Mouse (Mus musculus) hindbrain, postnatal 0 days (tissue): ENCODE data around the gene Cdh4. TPM values are rescaled to one million over a fixed set of nuclear protein-coding genes. Genes with fewer than 3 reads are reported as not detected.

ENCODE experiments used
- ATAC-seq: fragments of 200-750 bp; cut with Nextera tagmentation; 2 replicates; pipeline ENCODE4 v1.8.0; 2017; ENCODE audit warnings: mild to moderate bottlenecking, moderate TSS enrichment, moderate library complexity
- DNase-seq: peaks from one replicate; pipeline ENCODE4 v3.0.0-alpha.2; 2015; ENCODE audit warnings: low spot score
- H3K27ac ChIP-seq: fragments of 300-500 bp; sonication (generic); 2 replicates; pipeline ENCODE4 v1.5.1; 2014; ENCODE audit warnings: mild to moderate bottlenecking
- H3K27me3 ChIP-seq: fragments of 300-500 bp; sonication (generic); 2 replicates; pipeline ENCODE4 v1.6.1; 2014; ENCODE audit warnings: low read length, mixed read lengths; ENCODE audit not compliant: insufficient read depth
- H3K36me3 ChIP-seq: fragments of 300-500 bp; sonication (generic); 2 replicates; pipeline ENCODE4 v1.6.1; 2014; ENCODE audit warnings: low read length, mixed read lengths; ENCODE audit not compliant: insufficient read depth
- H3K4me1 ChIP-seq: fragments of 300-500 bp; sonication (generic); 2 replicates; pipeline ENCODE4 v1.6.1; 2014; ENCODE audit warnings: antibody characterized with exemption, low read length, mixed read lengths; ENCODE audit not compliant: insufficient read depth
- H3K4me2 ChIP-seq: fragments of 300-500 bp; sonication (generic); 2 replicates; pipeline ENCODE4 v1.6.1; 2014; ENCODE audit warnings: low read depth, mild to moderate bottlenecking, low read length, moderate library complexity, mixed read lengths
- H3K4me3 ChIP-seq: fragments of 300-500 bp; sonication (generic); 2 replicates; pipeline ENCODE4 v1.5.1; 2014; ENCODE audit warnings: low read length
- H3K9ac ChIP-seq: fragments of 300-500 bp; sonication (generic); replicated peaks from 2 replicates; pipeline ENCODE4 v1.6.1; 2014; ENCODE audit warnings: mild to moderate bottlenecking, low read length, moderate library complexity, mixed read lengths
- H3K9me3 ChIP-seq: fragments of 300-500 bp; sonication (generic); 2 replicates; pipeline ENCODE4 v1.6.1; 2016; ENCODE audit warnings: low read length, mixed read lengths
- CTCF ChIP-seq: IDR thresholded peaks from 2 replicates; pipeline ENCODE4 v1.5.1; 2016; ENCODE audit warnings: antibody characterized with exemption, control low read depth, low read depth
- WGBS: fragments of 180-500 bp; shearing (Covaris S2); extraction: QIAGEN DNeasy Blood & Tissue Kit; methylation state at CpG from one replicate; pipeline ENCODE4 v1.1.7; 2014; 5-methylcytosine and 5-hydroxymethylcytosine counted together
- polyA plus RNA-seq: library from polyadenylated mRNA; unstranded; fragments of >200 nt; fragmentation: Nextera tagmentation; extraction: Ambion mirVana; gene quantifications from 2 replicates; pipeline ENCODE4 v1.2.1, GENCODE M21; 2015
- total RNA-seq: library from RNA; depleted of rRNA; stranded (reverse); fragments of >200 nt; gene quantifications from 2 replicates; pipeline ENCODE4 v1.2.3, GENCODE M21; 2014

Cdh4 gene
- total and polyA plus RNA-seq, 2 experiments from 2014 or later, result 42.1 to 66.8 TPM

- H3K4me1 ChIP-seq, result peaks cover 11% of the 10 kb centered on the region; the same call in 1 of the 2 replicates
- no peak overlapping the region for H3K4me3 ChIP-seq
- no peak for DNase-seq
- TF ChIP-seq CTCF, result no peak
- H3K4me2 ChIP-seq, result no peak overlapping the region
- no peak overlapping the region for H3K27ac ChIP-seq
- 0 out of 2 replicates have a peak, but pooled peaks cover 3% of the 10 kb centered on the region for H3K27me3 ChIP-seq
- H3K36me3 ChIP-seq, result no peaks in the 10 kb centered on the region
- WGBS, result 85% methylated on average over 6 of the region's 6 CpGs
- no peaks in the 10 kb centered on the region for H3K9me3 ChIP-seq
- H3K9ac ChIP-seq, result no peak overlapping the region
- no peak for ATAC-seq
Observed at GRCm38 (mm10) chr2:179520941-179521340, 78.7 kb downstream of the Cdh4 start.

DNA sequence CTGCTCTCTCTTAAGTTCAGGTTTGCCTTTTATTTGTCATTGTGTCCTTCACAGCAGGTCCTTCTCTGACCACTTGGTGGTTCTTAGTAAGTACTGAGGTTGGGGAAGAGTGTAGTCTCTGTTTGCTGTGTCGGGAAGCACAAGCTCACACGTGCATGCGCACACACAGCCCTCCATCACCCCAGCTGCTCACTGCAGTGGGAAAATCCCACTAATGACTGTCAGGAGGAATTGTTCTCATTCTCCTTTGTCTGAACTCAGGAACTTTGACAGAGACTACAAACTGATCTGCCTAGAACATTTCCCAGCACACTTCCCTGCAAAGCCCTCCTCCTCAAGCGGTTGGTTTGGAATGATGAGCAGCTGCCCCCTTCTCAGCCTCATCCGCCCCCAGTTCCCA lies 79.2 kb downstream of the Cdh4 start:
- no peak for TF ChIP-seq CTCF
- peaks cover 11% of the 10 kb centered on the region; the same call in 1 of the 2 replicates for H3K4me1 ChIP-seq
- H3K27me3 ChIP-seq, result 0 out of 2 replicates have a peak, but pooled peaks cover 3% of the 10 kb centered on the region
- no peaks in the 10 kb centered on the region for H3K36me3 ChIP-seq
- WGBS, result 44% methylated on average over 5 of the region's 5 CpGs
- no peak overlapping the region for H3K27ac ChIP-seq
- no peaks in the 10 kb centered on the region for H3K9me3 ChIP-seq
- H3K4me3 ChIP-seq, result no peak overlapping the region
- H3K4me2 ChIP-seq, result no peak overlapping the region
- DNase-seq (no peak), ATAC-seq (no peak)
- no peak overlapping the region for H3K9ac ChIP-seq

- no peak overlapping the region for H3K9ac ChIP-seq
- no peak overlapping the region for H3K27ac ChIP-seq
- no peak for TF ChIP-seq CTCF
- WGBS, result 17% methylated on average over 8 of the region's 8 CpGs
- no peak overlapping the region for H3K4me3 ChIP-seq
- no peaks in the 10 kb centered on the region for H3K36me3 ChIP-seq
- H3K9me3 ChIP-seq, result no peaks in the 10 kb centered on the region
- DNase-seq (no peak), ATAC-seq (no peak)
- peaks cover 11% of the 10 kb centered on the region; the same call in 1 of the 2 replicates for H3K4me1 ChIP-seq
- 0 out of 2 replicates have a peak, but pooled peaks cover 3% of the 10 kb centered on the region for H3K27me3 ChIP-seq
- H3K4me2 ChIP-seq, result no peak overlapping the region
Observed at GRCm38 (mm10) chr2:179522141-179522540, 79.9 kb downstream of the Cdh4 start.

DNA sequence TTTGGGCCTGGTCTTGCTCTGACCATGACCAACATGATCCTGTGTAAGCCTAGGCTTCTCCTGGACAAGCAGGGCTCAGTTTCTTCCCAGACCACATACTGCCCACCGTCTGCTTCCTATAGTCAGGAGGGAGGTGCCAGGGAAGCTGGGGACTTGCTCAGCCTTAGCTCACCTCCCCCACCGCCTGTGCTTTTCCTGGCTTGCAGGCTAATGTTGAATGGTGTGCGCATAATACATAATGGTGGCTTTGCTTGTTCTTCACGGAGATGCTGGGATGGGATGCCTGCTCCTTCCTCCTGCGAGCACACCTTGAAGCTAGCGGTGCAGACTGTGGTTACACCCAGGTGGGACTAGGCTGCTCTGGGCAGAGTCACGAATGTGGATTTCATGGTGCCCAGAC lies 84.7 kb downstream of the Cdh4 start:
- WGBS, result 65% methylated on average over 7 of the region's 7 CpGs

GRCm38 (mm10) chr2:179530436-179531040 lies 88.3 kb downstream of the Cdh4 start:
- Histone ChIP-seq H3K9me3 (no peaks in the 10 kb centered on the region), H3K27ac (0 out of 2 replicates have a peak overlapping the region, but pooled peaks have one; percentile 38), H3K4me1 (peaks cover 5% of the 10 kb centered on the region), H3K9ac (no peak overlapping the region), H3K27me3 (no peaks in the 10 kb centered on the region), H3K4me2 (no peak overlapping the region), H3K36me3 (no peaks in the 10 kb centered on the region), H3K4me3 (no peak overlapping the region)
- TF ChIP-seq CTCF, result no peak
- DNase-seq (peak; percentile 60), ATAC-seq (no peak)
- 36% methylated on average over 7 of the region's 7 CpGs for WGBS

More for the DNA sequence above, 84.7 kb downstream of the Cdh4 start:
- Histone ChIP-seq H3K9ac (no peak overlapping the region), H3K4me1 (peaks cover 6% of the 10 kb centered on the region), H3K27ac (no peak overlapping the region), H3K27me3 (no peaks in the 10 kb centered on the region), H3K4me2 (no peak overlapping the region), H3K36me3 (no peaks in the 10 kb centered on the region), H3K9me3 (no peaks in the 10 kb centered on the region), H3K4me3 (no peak overlapping the region)
- no peak for ATAC-seq
- DNase-seq, result no peak
- no peak for TF ChIP-seq CTCF

GRCm38 (mm10) chr2:179533196-179533595 lies 91.0 kb downstream of the Cdh4 start:
- H3K27ac ChIP-seq, result no peak overlapping the region
- H3K36me3 ChIP-seq, result no peaks in the 10 kb centered on the region
- no peak overlapping the region for H3K9ac ChIP-seq
- H3K9me3 ChIP-seq, result no peaks in the 10 kb centered on the region
- DNase-seq, result peak; percentile 16
- 67% methylated on average over 6 of the region's 6 CpGs for WGBS
- no peak overlapping the region for H3K4me3 ChIP-seq
- TF ChIP-seq CTCF, result no peak
- no peak for ATAC-seq
- no peak overlapping the region for H3K4me2 ChIP-seq
- H3K27me3 ChIP-seq, result no peaks in the 10 kb centered on the region
- peaks cover 19% of the 10 kb centered on the region for H3K4me1 ChIP-seq

DNA sequence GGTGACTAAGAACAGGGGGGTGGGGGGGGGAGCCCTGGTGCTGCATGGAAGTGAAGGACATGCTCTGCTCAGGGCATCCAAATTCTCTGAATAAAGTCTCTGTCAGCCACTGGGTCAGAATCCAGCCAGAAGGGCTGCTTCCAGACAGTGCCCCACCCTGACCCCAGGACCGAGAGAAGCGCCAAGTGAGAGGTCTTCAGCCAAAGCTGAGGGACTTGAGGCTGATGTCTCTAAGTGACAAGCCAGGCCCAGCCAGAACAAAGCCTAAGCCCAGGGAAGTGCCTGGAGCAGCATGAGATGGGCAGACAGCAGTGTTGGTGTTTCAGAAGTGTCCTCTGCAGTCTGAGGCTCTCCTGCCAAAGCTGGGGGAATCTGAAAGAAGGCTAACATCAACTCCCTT lies 91.7 kb downstream of the Cdh4 start:
- no peaks in the 10 kb centered on the region for H3K36me3 ChIP-seq
- no peak for TF ChIP-seq CTCF
- no peak overlapping the region for H3K4me3 ChIP-seq
- no peaks in the 10 kb centered on the region for H3K27me3 ChIP-seq
- H3K9ac ChIP-seq, result no peak overlapping the region
- no peak overlapping the region for H3K4me2 ChIP-seq
- H3K9me3 ChIP-seq, result no peaks in the 10 kb centered on the region
- peaks cover 23% of the 10 kb centered on the region for H3K4me1 ChIP-seq
- ATAC-seq, result no peak
- H3K27ac ChIP-seq, result no peak overlapping the region
- WGBS, result 42% methylated on average over 2 of the region's 2 CpGs
- DNase-seq, result peak; percentile 16
